Mouse (Mus musculus): ENCODE results near the gene Lctl.

DNA sequence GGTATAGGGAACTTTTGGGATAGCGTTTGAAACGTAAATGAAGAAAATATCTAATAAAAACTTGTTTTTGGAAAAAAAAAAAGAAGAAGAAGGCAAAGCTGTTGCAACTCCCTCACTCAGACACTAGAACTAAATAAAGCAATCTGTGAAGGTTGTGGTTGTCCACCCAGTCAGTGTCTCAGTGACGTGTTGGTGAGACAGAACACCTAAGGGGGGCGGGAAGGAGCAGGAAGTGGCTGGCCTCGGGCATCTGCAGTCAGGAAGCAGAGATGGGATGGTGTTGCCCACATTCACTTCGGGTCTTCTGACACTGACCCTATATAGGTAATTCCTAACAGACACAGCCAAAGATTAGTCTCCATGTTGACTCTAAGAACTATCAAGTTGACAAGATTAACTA is 1.2 kb upstream of the Lctl start:
- TF ChIP-seq POLR2A (IDR thresholded peaks at IDR 0.05; ENCODE audit: insufficient read depth, low read depth, low read length) (no peak), CTCF (IDR thresholded peaks at IDR 0.05) (no peak)
